Mouse (Mus musculus): ENCODE results near the gene Fut2. TPM values are rescaled to one million over a fixed set of nuclear protein-coding genes. Genes with fewer than 3 reads are reported as not detected.

The Fut2 gene
- polyA plus RNA-seq, 1 experiment from 2014 or later = 0.52 TPM

GRCm38 (mm10) chr7:45639561-45640027 lies 26.6 kb downstream of the Fut2 start, which contains the start of gene Mamstr:
TSS of gene Mamstr (plus strand) at chr7:45639977.
- no peak for DNase-seq (ENCODE audit: low spot score)

DNA sequence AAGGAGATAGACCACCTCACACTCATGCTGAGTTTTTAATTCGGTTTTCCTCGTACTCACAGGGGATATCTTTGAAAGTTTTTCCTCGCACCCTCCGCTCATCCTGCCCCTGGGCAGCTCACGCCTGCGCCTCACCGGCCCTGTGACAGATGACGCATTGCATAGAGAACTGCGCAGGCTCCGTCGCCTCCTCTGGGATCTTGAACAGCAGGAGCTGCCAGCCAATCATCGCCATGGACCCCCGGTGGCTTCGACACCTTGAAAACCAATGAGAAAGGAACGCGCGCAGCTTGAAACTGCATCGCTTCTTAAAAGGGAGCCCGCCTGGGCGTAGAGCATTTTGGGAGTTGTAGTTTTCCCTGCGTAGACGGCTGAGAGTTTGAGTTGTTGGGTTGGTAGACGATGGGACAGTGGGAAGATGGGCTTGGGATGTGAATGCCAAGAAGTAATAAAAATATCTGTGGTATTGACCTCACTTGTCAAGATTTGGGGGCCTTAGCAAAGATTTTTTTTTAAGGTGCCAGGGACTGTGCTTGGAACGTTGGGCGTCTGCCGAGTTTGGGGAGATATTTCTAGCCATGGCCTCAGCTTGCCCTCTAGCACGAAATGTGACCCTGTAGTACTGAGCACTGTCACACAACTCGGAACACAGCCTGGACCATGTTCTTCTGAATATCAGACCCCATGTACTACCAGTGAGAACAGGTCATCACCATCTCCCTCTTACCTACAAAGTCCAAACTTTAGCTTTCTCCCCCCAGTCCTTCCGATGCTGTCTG lies 27.4 kb downstream of the Fut2 start:
- DNase-seq (ENCODE audit: low spot score) = peak; percentile 52

DNA sequence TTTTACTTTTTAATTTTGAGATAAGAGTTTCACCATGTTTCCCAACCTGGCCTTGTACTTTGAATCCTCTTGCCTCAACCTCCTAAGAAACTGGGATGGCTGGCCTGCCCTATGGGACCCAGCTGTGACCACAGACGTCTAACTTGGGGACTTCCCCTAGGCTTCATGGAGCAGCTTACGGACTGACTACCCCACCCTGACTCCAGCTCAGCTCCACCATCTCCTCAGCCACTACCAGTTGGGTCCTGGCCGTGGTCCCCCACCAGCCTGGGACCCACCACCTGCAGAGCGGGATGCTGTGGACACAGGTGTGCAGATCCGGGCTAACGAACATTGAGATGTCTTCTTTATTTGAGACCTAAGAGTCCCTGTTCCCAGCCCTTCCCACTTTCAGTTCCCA lies 28.5 kb downstream of the Fut2 start:
- no peak for DNase-seq (ENCODE audit: low spot score)

DNA sequence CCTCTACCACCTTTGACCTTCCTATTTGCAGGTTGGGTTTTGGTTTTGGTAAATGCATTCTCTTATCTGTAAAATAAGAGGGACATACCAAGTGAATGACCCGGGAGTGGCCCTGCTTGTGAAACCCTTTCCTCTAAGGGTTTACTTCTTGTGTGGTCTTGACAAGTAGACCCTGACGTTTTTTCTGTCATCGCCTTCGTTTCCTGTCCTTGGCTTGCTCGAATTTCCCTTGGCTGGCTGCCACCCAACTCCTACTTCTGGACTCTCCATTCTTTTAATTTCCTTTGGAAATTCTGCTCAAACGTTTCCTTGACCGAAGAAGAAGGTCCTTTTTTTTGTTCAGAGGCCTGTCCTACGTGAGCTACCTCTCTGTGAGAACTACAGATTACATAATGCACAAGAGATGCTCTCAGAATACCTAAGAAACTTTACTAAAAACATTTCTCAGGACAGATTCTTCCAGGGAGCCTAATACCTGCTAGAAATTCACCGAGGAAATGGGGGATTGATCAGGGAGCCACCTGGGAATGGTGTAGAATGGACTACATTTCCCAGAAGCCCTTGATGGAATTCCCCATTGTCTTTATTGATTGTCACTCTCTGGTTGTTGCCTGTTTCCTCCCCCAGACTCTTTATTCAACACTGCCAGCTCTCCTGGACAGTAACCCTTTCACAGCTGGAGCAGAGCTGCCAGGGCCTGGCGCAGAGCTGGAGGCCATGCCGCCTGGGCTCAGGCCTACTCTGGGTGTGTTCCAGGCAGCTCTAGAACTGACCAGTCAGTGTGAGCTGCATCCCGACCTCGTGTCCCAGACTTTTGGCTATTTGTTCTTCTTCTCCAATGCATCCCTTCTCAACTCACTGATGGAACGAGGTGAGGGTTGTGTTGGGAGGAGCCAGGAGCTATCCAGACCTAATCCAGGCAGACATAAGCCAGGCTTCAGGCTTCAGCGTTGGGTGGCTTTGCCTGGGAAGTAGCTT lies 30.2 kb downstream of the Fut2 start:
- no peak for DNase-seq (ENCODE audit: low spot score)

GRCm38 (mm10) chr7:45634946-45635681 lies 31.1 kb downstream of the Fut2 start:
- peak; percentile 35 for DNase-seq (ENCODE audit: low spot score)

GRCm38 (mm10) chr7:45632499-45632898 lies 33.7 kb downstream of the Fut2 start:
- no peak for DNase-seq (ENCODE audit: low spot score)

DNA sequence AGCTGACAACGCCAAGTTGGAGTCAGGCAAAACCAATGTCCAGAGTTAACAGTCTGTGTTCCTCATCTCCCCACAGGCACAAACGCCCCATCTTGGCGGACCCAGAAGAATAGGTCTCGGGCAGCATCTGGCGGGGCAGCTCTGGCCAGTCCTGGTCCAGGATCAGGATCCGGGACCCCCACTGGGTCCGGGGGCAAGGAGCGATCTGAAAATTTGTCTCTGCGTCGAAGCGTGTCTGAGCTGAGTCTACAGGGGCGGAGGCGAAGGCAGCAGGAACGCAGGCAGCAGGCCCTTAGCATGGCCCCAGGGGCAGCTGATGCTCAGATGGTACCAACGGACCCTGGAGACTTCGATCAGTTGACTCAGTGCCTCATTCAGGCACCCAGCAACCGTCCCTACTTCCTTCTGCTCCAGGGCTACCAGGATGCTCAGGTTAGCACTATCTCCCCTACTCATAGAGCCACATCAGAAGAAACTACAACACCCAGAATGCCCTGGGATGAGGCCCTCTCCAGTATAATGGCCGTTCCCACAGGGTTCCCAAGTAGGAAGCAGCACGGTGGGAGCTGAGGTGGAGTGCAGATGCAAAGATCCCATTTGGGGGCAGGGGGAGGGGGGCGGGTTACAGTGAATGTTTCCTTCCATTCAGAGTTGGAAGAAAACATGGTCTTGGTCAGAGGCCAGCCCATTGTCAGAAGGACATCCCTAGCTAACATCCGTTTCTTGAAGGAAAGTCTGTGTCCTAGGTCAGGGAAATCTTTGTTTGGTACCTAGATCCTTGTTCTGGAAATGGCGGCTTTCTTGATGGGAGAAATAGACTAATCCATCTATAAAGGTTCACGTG lies 35.9 kb downstream of the Fut2 start:
- DNase-seq (ENCODE audit: low spot score) = no peak

- DNase-seq (ENCODE audit: low spot score) = peak; percentile 83
These were observed 37.6 kb downstream of the Fut2 start for GRCm38 (mm10) chr7:45628364-45629294.

- no peak for DNase-seq (ENCODE audit: low spot score)
These were observed 38.9 kb downstream of the Fut2 start, which contains the start of gene Rasip1 for GRCm38 (mm10) chr7:45627261-45627660. TSS of gene Rasip1 (plus strand) at chr7:45627488.

- DNase-seq (ENCODE audit: low spot score) = no peak
These were observed 39.6 kb downstream of the Fut2 start for GRCm38 (mm10) chr7:45626571-45627076.

DNA sequence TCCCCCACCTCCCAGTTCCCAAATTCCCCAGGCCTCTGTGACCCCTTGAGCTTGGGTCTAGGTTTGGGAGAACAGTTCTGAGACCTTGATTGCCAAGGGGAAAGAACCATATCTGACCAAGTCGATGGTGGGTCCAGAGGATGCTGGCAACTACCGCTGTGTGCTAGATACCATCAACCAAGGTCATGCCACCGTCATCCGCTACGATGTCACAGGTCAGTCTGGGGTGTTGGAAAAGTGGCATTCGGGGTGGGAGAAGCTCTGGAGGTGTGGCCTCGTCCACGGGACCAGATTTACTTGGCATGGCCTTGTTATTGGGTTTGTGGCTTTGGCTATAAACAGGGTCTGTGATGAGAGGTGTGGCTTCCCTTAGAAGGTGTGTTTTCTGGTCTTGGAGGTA lies 40.7 kb downstream of the Fut2 start:
- no peak for DNase-seq (ENCODE audit: low spot score)

DNA sequence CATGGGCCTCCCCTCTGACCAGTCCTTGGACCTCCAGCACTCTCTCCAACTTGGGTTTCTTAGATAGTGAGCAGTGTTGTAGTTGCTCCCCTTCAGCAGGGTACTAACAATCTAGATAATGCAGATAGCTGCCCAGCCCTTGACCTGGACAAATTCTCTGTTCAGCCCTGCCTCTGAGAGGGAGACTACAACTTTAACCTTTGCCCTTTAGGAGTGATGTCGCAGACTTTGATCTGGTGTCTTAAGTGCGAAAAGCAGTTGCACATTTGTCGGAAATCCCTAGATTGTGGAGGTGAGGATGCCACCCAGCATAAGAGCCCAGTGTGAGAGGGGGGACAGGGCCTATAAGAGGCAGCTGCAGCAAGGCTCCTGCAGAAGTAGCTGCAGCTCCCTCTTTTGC lies 41.5 kb downstream of the Fut2 start:
- DNase-seq (ENCODE audit: low spot score) = no peak

GRCm38 (mm10) chr7:45623507-45623906 lies 42.7 kb downstream of the Fut2 start:
- DNase-seq (ENCODE audit: low spot score) = no peak

DNA sequence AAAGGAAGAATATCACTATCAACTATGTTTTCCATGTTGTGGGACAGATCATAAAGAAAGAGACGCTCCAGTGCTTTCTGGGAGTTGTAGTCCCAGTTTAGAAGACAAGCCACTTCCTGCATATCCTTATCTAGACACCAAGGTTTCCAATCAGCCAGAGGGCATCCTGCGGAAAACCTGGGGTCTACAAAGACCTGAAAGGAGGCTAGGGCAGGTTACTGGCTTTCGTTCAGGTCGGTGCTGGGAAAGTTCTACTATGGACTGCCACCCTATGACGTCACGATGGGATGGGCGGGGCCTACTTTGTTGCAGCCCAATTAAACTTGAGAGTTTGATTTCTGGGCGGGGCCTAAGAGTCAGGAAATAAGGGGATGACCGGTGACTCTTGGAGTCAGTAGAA lies 44.8 kb downstream of the Fut2 start, which contains the start of gene Izumo1:
Izumo1 (plus strand) TSS at position 369 of the 400 bp plus-strand sequence.
- DNase-seq (ENCODE audit: low spot score) = peak; percentile 40

DNA sequence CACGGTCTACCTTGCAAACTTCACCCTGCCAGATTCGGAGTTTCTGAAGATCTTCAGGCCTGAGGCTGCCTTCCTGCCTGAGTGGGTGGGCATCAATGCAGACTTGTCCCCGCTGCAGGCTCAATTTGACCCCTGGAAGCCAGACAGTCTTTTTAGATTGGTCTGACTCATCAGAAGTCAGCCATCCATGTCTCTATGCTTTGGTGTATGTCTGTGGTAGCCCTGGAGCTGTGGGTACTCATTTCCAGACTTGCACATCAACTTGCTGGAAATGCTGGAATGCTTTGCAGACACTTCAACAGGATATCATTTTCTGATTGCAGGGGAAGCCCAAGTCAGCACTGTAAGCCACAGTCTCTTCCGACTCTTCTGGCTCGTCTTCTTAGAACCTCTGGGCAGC lies 46.6 kb downstream of the Fut2 start:
- no peak for DNase-seq (ENCODE audit: low spot score)

DNA sequence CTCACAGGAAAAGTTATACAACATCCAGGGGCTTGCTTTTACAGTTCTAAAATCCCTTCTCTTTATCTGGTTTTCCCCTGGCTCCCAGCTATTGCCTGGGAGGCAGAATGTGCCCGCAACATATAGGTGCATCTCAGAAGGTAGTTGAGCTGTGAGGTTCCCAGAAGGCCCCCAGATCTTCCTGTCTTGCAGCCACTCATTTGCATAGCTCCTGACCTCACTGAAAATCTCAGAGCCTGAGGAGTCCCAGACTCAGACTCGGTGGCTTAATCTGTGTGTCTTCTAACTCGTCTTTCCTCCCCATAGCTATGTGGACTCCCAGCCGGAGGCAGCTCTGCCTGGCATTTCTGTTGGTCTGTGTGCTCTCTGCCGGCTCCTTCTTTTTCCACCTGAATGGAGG lies 47.9 kb downstream of the Fut2 start:
- no peak for DNase-seq (ENCODE audit: low spot score)

DNA sequence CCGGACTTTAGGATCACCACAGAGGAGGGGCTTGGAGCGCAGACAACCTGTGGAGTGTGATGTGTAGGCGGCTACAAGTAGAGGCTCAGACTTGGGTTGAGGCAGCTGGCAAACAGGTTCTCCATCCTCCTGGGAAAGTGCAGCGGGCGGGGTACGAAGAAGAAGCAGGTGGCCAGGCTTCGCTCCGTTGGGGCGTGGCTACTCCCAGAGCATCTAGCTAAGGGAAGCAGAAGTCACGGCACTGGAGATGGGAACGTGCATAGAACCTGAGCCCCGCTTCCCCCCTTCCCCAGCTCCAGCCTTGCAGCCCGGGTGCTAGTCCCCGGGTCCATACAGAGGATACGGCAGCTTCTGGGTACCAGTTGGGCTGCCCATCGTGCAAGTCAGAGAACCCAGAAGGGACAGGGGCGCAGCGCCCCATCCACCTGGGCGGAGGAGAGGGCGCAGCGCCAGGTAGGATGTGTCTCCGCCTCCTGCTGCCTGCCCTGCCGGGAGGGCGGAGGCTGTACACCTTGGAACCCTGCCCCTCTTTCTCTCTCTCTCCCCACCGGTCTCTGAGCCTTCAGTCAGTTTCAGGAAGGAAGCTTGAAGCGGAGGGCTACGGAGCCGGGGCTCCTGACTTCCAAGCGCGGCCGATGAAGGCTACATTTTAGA lies 49.0 kb downstream of the Fut2 start, which contains the start of gene Fut1:
Fut1 (plus strand) TSS at position 248 of the 654 bp plus-strand sequence.
- no peak for DNase-seq (ENCODE audit: low spot score)

GRCm38 (mm10) chr7:45616277-45616676 lies 49.9 kb downstream of the Fut2 start:
- no peak for DNase-seq (ENCODE audit: low spot score)
